Mouse (Mus musculus) kidney, postnatal 4 days (tissue): ENCODE data around the gene Olfr31.

Experiments
- DNase-seq, 2 experiments: peaks; one replicate each; pipeline ENCODE4 v3.0.0; 2021; ENCODE audit warnings: mixed read lengths in 2 of 2

The Olfr31 gene

GRCm38 (mm10) chr14:14322528-14322927 is at the start of gene Olfr31:
Olfr31 (plus strand) TSS chr14:14322828.
- no peak for DNase-seq

GRCm38 (mm10) chr14:14294426-14294825 is 28.2 kb upstream of the Olfr31 start:
- peak; percentile 12 to 25 for DNase-seq

GRCm38 (mm10) chr14:14308938-14309337 is 13.7 kb upstream of the Olfr31 start:
- peak in 1 of 2 experiments; percentile 2 for DNase-seq

- no peak for DNase-seq
Measured at GRCm38 (mm10) chr14:14309416-14309815, 13.2 kb upstream of the Olfr31 start.

- DNase-seq: peak; percentile 95 to 98
Measured at GRCm38 (mm10) chr14:14345113-14345871, 22.7 kb downstream of the Olfr31 start.

- peak; percentile 84 to 92 for DNase-seq
Measured at GRCm38 (mm10) chr14:14345948-14346812, 23.6 kb downstream of the Olfr31 start, which contains the start of gene Il3ra. Il3ra (plus strand) TSS chr14:14346275.

GRCm38 (mm10) chr14:14346813-14347100 is 24.1 kb downstream of the Olfr31 start:
- DNase-seq: no peak

GRCm38 (mm10) chr14:14347151-14347835 is 24.7 kb downstream of the Olfr31 start:
- DNase-seq: peak; percentile 35 to 52

GRCm38 (mm10) chr14:14347836-14348621 is 25.4 kb downstream of the Olfr31 start:
- DNase-seq: peak; percentile 22 to 43

- DNase-seq: peak in 1 of 2 experiments; percentile 22
Measured at GRCm38 (mm10) chr14:14348674-14349401, 26.2 kb downstream of the Olfr31 start.

GRCm38 (mm10) chr14:14349485-14350262 is 27.0 kb downstream of the Olfr31 start:
- peak in 1 of 2 experiments; percentile 22 for DNase-seq

- no peak for DNase-seq
Measured at GRCm38 (mm10) chr14:14350263-14351147, 27.9 kb downstream of the Olfr31 start.

- no peak for DNase-seq
Measured at GRCm38 (mm10) chr14:14351148-14351455, 28.5 kb downstream of the Olfr31 start.

- DNase-seq: peak in 1 of 2 experiments; percentile 9
Measured at GRCm38 (mm10) chr14:14351721-14352590, 29.3 kb downstream of the Olfr31 start.

GRCm38 (mm10) chr14:14352606-14353005 is 30.0 kb downstream of the Olfr31 start:
- no peak for DNase-seq

GRCm38 (mm10) chr14:14353081-14353732 is 30.6 kb downstream of the Olfr31 start:
- no peak for DNase-seq

- no peak for DNase-seq
Measured at GRCm38 (mm10) chr14:14353740-14354510, 31.3 kb downstream of the Olfr31 start.
